Comparison of ENCODE assay signal across 18 mouse cellular contexts in genomic region chr3:152245273-152245910, GRCm38 (mm10). TPM values are rescaled to one million over a fixed set of nuclear protein-coding genes. Genes with fewer than 3 reads are reported as not detected.
DNase-seq lines count a peak whose midpoint lies in the region; ATAC-seq and TF ChIP-seq lines count a peak whose summit lies in the region.
"Had no signal": no experiment of that assay in that cellular context is flagged by ENCODE, and none has a peak within 500 bp of the region (broad histone marks: within the 10 kb centered on the region; RNA-seq: fewer than 3 reads in every experiment).

No protein-coding gene starts in this region.

- H3K4me1 ChIP-seq in liver, adult 2 months (ENCODE audit: control insufficient read depth, insufficient read depth, low read length) = peaks cover 7% of the 10 kb centered on the region
- no peaks in the 10 kb centered on the region for H3K4me1 ChIP-seq in liver, postnatal 0 days (ENCODE audit: insufficient read depth)
- H3K4me1 ChIP-seq: embryonic facial prominence, embryonic 12.5 days; liver, embryonic 15.5 days; midbrain, embryonic 12.5 days; neural tube, embryonic 12.5 days had no signal

- WGBS in liver, adult 2 months = 72% methylated on average over 5 of the region's 5 CpGs
- 80% methylated on average over 5 of the region's 5 CpGs for WGBS in liver, postnatal 0 days (ENCODE audit: insufficient replicate concordance)

- H3K4me2 ChIP-seq in liver, postnatal 0 days (ENCODE audit: low read depth, low read length) = no peak overlapping the region
- H3K4me2 ChIP-seq: embryonic facial prominence, embryonic 12.5 days; heart, embryonic 11.5 days; liver, embryonic 15.5 days; midbrain, embryonic 12.5 days; neural tube, embryonic 12.5 days had no signal

- H3K27ac ChIP-seq in liver, adult 2 months (replicated peaks; ENCODE audit: insufficient read depth, low read depth, low read length) = no peak overlapping the region
- H3K27ac ChIP-seq in liver, postnatal 0 days (ENCODE audit: low read depth) = no peak overlapping the region
- H3K27ac ChIP-seq: embryonic facial prominence, embryonic 12.5 days; liver, embryonic 15.5 days; midbrain, embryonic 12.5 days; neural tube, embryonic 12.5 days had no signal

- no peaks in the 10 kb centered on the region for H3K9me3 ChIP-seq in liver, postnatal 0 days (ENCODE audit: low read length)
- H3K9me3 ChIP-seq: embryonic facial prominence, embryonic 12.5 days; liver, embryonic 15.5 days; midbrain, embryonic 12.5 days; neural tube, embryonic 12.5 days had no signal

- no peak for TF ChIP-seq EP300 in liver, postnatal 0 days (IDR thresholded peaks at IDR 0.05; ENCODE audit: low read depth)

- no peak overlapping the region for H3K9ac ChIP-seq in liver, adult 2 months (ENCODE audit: low read depth, low read length)
- no peak overlapping the region for H3K9ac ChIP-seq in liver, postnatal 0 days (replicated peaks)
- H3K9ac ChIP-seq: embryonic facial prominence, embryonic 12.5 days; liver, embryonic 15.5 days; midbrain, embryonic 12.5 days; neural tube, embryonic 12.5 days had no signal

- DNase-seq in liver, adult 2 months (ENCODE audit: extremely low read depth, low read depth, low spot score) = peak; percentile 45
- no peak for DNase-seq in liver, postnatal 0 days
- DNase-seq in MN1 (ENCODE audit: low spot score) = peak; percentile 32
- peak; percentile 39 for DNase-seq in brain, adult 2 months (ENCODE audit: low read depth, low spot score)
- DNase-seq in layer of hippocampus, postnatal 36 days = peak; percentile 15 to 23
- DNase-seq in testis, postnatal 10 days (ENCODE audit: low spot score) = no peak
- no peak for DNase-seq in B cell, adult 2 months
- DNase-seq: cerebellum, adult 8-10 months; kidney, postnatal 14 days; retina, postnatal 1 day; spleen, adult 18-20 months; thymus, adult 18-20 months had no signal

- no peak for ATAC-seq in liver, postnatal 0 days
- ATAC-seq: hindbrain, embryonic 16.5 days had no signal

- TF ChIP-seq CTCF in liver, adult 2 months (IDR thresholded peaks at IDR 0.05; ENCODE audit: low read depth, low read length) = no peak
- no peak; the same call in 1 of the 2 replicates for TF ChIP-seq CTCF in liver, postnatal 0 days (IDR thresholded peaks at IDR 0.05; ENCODE audit: low read depth)

- no peaks in the 10 kb centered on the region for H3K27me3 ChIP-seq in liver, adult 2 months (ENCODE audit: control insufficient read depth, insufficient read depth, low read length)
- no peaks in the 10 kb centered on the region for H3K27me3 ChIP-seq in liver, postnatal 0 days (ENCODE audit: insufficient read depth, low read length)
- H3K27me3 ChIP-seq: embryonic facial prominence, embryonic 12.5 days; liver, embryonic 15.5 days; midbrain, embryonic 12.5 days; neural tube, embryonic 12.5 days had no signal

- no peaks in the 10 kb centered on the region for H3K79me2 ChIP-seq in liver, adult 2 months (ENCODE audit: control insufficient read depth, insufficient read depth, low read length)

- no peak for TF ChIP-seq POLR2A in liver, adult 2 months (IDR thresholded peaks at IDR 0.05; ENCODE audit: extremely low read depth, insufficient read depth, low read length)

- H3K4me3 ChIP-seq in liver, adult 2 months (ENCODE audit: insufficient read depth, low read depth, low read length) = no peak overlapping the region
- H3K4me3 ChIP-seq in liver, postnatal 0 days (ENCODE audit: low read depth, low read length) = no peak overlapping the region
- H3K4me3 ChIP-seq: embryonic facial prominence, embryonic 12.5 days; liver, embryonic 15.5 days; midbrain, embryonic 12.5 days; neural tube, embryonic 12.5 days had no signal

- no peaks in the 10 kb centered on the region for H3K36me3 ChIP-seq in liver, adult 2 months (ENCODE audit: control insufficient read depth, insufficient read depth, low read length)
- H3K36me3 ChIP-seq in liver, postnatal 0 days (replicated peaks; ENCODE audit: insufficient read depth, low read length) = no peaks in the 10 kb centered on the region
- H3K36me3 ChIP-seq: neural tube, embryonic 12.5 days had no signal

RNA-seq across cellular contexts. Expression of gene Nexn, which starts 20.8 kb away (rescaled TPM):
- 0.20 and 0.28 TPM in 2 replicates for total RNA-seq in liver, adult 2 months (2014; rRNA removed)
- polyA plus RNA-seq in liver, adult 2 months (2012; rRNA removed) = not detected in 2 replicates
- 1.1 and 2.4 TPM in 2 replicates for polyA plus RNA-seq in liver, postnatal 0 days (2015; fragmentation: Nextera tagmentation; extraction: Ambion mirVana)
- 1 to 10 TPM in 1 of 2 experiments, under 1 TPM in 1; 0.91 to 1.4 TPM for total RNA-seq in layer of hippocampus, postnatal 36 days (2021)

RNA-seq across cellular contexts. Expression of gene Fubp1, which starts 35.2 kb away (rescaled TPM):
- total RNA-seq in liver, adult 2 months (2014; rRNA removed) = 61.9 and 71.5 TPM in 2 replicates
- 17.5 and 28.1 TPM in 2 replicates for polyA plus RNA-seq in liver, adult 2 months (2012; rRNA removed)
- 33.5 and 37.1 TPM in 2 replicates for polyA plus RNA-seq in liver, postnatal 0 days (2015; fragmentation: Nextera tagmentation; extraction: Ambion mirVana)
- 100 to 1,000 TPM; 124 to 143 TPM for total RNA-seq in layer of hippocampus, postnatal 36 days (2021)

RNA-seq across cellular contexts. Expression of gene Dnajb4, which starts 35.3 kb away (rescaled TPM):
- 22.4 and 23.0 TPM in 2 replicates for total RNA-seq in liver, adult 2 months (2014; rRNA removed)
- polyA plus RNA-seq in liver, adult 2 months (2012; rRNA removed) = 5.3 and 6.3 TPM in 2 replicates
- 25.9 and 28.8 TPM in 2 replicates for polyA plus RNA-seq in liver, postnatal 0 days (2015; fragmentation: Nextera tagmentation; extraction: Ambion mirVana)
- total RNA-seq in layer of hippocampus, postnatal 36 days (2021) = 10 to 100 TPM; 72.2 to 74.1 TPM

Comparison
In these comparisons a context has a peak if more than half of its experiments do, and no peak if none do; other contexts are left out.
1. DNase-seq: peak in liver, adult 2 months (single experiment), MN1 (single experiment), brain, adult 2 months (single experiment) and layer of hippocampus, postnatal 36 days (2 of 2); none in liver, postnatal 0 days (single experiment), testis, postnatal 10 days (single experiment) and B cell, adult 2 months (0 of 2).